Mouse (Mus musculus): Measurements from ENCODE around the gene Best2.
A peak's percentile ranks its signal among the peaks of the same experiment; 100 is the strongest.

Best2 gene

DNA sequence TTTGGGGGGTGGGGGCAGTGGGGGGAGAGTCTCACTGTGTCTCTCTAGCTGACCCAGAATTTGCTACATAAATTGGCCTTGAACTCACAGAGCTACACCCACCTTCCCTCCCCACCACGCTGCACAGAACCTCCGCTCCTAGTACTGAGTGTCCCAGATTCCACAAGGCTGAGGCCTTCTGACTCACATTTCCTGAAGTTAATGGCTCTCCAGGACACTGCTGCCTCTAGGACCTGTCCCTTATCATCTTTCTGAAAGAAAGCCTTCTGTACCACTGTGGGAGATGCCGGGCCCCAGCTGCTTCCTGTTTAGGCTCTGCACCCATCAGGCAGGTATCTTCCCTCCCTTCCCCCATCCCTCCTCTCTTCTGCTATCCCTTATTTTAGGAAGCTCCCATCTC lies 47.7 kb downstream of the Best2 start:
- DNase-seq (ENCODE audit: low spot score) = no peak

DNA sequence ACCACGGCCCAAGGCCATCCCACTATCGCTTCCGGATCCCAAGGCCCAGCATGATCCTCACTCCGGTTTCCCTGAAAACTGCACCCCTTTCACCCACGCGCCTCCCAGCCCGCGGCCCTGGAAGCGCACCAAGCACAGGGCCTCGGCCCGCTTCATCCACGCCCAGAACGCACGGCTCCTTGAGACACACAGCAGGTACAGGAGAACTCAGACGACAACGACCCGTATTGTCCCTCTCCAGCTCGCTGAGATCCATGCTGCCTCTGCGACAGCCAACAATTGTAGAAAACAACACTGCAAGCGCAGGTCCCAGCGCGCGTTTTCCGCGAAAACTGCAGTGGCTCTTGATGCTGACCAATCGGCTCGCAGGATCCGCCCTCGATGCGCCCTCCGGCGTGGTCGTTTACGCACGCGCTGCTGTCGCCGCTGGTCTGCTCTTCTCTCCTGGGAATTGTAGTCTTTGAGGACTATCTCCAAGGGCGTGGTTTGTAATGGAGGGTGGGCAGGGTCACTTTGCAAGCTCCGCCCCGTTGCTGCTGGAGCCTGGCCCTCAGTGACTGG lies 48.5 kb downstream of the Best2 start:
- DNase-seq (ENCODE audit: low spot score) = peak; percentile 87

DNA sequence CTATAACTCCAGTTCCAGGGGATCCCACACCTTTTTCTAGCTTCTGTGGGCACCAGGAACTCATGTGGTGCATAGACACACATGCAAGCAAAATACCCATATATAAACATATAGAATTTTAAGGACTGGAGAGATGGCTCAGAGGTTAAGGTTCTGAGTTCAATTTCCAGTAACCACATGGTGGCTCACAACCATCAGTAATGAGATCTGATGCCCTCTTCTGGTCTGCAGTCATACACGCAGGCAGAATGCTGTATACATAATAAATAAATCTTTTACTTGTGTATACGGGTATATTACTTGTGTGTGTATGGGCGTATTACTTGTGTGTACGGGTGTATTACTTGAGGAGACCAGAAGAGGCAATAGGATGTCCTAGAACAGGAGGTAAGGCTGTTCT lies 50.4 kb downstream of the Best2 start:
- no peak for DNase-seq (ENCODE audit: low spot score)

DNA sequence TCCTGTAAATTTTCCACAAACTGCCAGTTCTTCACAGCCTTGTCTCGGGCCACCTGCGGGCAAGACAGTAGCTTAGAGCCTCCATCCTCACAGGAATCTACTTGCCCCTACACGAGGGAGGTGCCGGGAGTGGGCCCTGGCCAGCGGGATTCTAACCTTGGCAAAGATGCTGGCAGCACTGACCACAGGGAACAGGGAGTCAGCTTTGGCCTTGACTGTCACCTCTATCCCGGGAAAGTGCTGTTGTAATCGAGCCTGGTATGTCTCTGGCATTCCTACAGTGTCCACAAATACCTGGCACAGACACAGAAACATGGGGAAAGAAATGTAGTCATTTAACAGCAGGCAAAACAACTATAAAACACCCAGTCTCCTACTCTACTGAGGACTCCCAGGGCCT lies 54.5 kb downstream of the Best2 start:
- DNase-seq (ENCODE audit: low spot score) = no peak

All from spleen, adult 12 weeks (tissue).